Mouse (Mus musculus) midbrain, embryonic 11.5 days (tissue): ENCODE measurements around the gene Atp6v0e2. TPM values are rescaled to one million over a fixed set of nuclear protein-coding genes. Genes with fewer than 3 reads are reported as not detected.

Experiments
- ATAC-seq: fragments of 200-750 bp; cut with Nextera tagmentation; 2 replicates; pipeline ENCODE4 v1.8.0; 2017; ENCODE audit warnings: moderate TSS enrichment, moderate library complexity; ENCODE audit not compliant: low FRiP score
- DNase-seq: peaks from one replicate; pipeline ENCODE4 v3.0.0; 2015; ENCODE audit warnings: low spot score; ENCODE audit errors: missing footprints
- H3K27ac ChIP-seq: fragments of 300-500 bp; sonication (generic); 2 replicates; pipeline ENCODE4 v1.5.1; 2014; ENCODE audit warnings: low read depth, low read length
- H3K27me3 ChIP-seq: fragments of 300-500 bp; sonication (generic); 2 replicates; pipeline ENCODE4 v1.6.1; 2014; ENCODE audit warnings: mild to moderate bottlenecking, low read length, moderate library complexity, mixed read lengths; ENCODE audit not compliant: control insufficient read depth, insufficient read depth
- H3K36me3 ChIP-seq: fragments of 300-500 bp; sonication (generic); 2 replicates; pipeline ENCODE4 v1.6.1; 2014; ENCODE audit warnings: mild to moderate bottlenecking, low read length, moderate library complexity, mixed read lengths; ENCODE audit not compliant: control insufficient read depth, insufficient read depth
- H3K4me1 ChIP-seq: fragments of 300-500 bp; sonication (generic); 2 replicates; pipeline ENCODE4 v1.6.1; 2014; ENCODE audit warnings: low read length; ENCODE audit not compliant: control insufficient read depth, insufficient read depth
- H3K4me2 ChIP-seq: fragments of 300-500 bp; sonication (generic); 2 replicates; pipeline ENCODE4 v1.6.1; 2014; ENCODE audit warnings: mild to moderate bottlenecking, moderate library complexity
- H3K4me3 ChIP-seq: fragments of 300-500 bp; sonication (generic); 2 replicates; pipeline ENCODE4 v1.5.1; 2014; ENCODE audit warnings: low read depth, low read length
- H3K9ac ChIP-seq: fragments of 300-500 bp; sonication (generic); 2 replicates; pipeline ENCODE4 v1.6.1; 2014; ENCODE audit warnings: low read length
- H3K9me3 ChIP-seq: fragments of 300-500 bp; sonication (generic); 2 replicates; pipeline ENCODE4 v1.6.1; 2016; ENCODE audit warnings: low read length; ENCODE audit not compliant: control insufficient read depth
- WGBS: fragments of 180-500 bp; shearing (Covaris S2); extraction: QIAGEN DNeasy Blood & Tissue Kit; methylation state at CpG from one replicate; pipeline ENCODE4 v1.1.7; 2014; 5-methylcytosine and 5-hydroxymethylcytosine counted together
- polyA plus RNA-seq: library from polyadenylated mRNA; unstranded; fragments of >200 nt; fragmentation: Nextera tagmentation; extraction: Ambion mirVana; gene quantifications from 2 replicates; pipeline ENCODE4 v1.2.1, GENCODE M21; 2014

Atp6v0e2 gene
- polyA plus RNA-seq = 64.4 and 71.4 TPM in 2 replicates

DNA sequence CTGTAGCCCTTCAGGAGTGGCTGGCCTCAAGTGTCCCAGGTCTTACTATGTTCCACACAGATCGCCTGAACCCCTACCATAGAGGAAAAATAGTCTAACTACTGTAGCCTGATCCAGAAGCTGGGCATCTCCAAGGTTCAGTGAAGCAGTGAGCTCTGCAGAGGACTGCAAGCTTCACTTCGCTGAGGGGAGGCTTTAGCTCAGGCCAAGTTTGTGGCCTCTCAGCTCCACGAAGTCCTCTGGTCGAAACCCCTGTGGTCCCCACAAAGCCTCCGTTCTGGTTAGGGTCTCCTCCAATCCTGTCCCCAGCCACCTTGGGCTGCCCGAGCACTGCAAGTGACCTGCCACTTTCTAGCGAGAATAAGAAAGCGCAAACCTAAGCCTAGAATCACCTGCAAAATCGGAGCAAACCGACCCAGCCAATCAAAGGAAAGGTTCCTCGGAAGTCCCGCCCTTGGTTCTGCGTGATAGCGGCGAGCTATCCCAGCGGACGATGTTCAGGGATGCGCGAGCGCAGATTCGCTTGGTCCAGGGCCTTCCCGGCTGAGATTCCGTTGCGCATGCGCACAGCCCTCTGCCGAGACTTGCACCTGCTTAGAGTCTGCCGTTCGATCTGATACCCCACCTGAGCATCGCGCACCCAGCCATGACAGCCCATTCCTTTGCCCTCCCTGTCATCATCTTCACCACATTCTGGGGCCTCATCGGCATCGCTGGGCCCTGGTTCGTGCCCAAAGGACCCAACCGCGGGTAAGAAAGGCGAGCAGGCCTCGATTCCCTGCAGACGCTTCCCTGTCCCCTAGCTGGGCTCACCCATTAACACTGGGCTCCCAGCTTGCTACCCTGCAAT lies at the start of gene Atp6v0e2:
Gene Atp6v0e2, plus strand, starts transcription at position 511 of the 850 bp plus-strand sequence.
- ATAC-seq = peak; percentile 93
- H3K27ac ChIP-seq = peak within 1 kb of the TSS; percentile 40

DNA sequence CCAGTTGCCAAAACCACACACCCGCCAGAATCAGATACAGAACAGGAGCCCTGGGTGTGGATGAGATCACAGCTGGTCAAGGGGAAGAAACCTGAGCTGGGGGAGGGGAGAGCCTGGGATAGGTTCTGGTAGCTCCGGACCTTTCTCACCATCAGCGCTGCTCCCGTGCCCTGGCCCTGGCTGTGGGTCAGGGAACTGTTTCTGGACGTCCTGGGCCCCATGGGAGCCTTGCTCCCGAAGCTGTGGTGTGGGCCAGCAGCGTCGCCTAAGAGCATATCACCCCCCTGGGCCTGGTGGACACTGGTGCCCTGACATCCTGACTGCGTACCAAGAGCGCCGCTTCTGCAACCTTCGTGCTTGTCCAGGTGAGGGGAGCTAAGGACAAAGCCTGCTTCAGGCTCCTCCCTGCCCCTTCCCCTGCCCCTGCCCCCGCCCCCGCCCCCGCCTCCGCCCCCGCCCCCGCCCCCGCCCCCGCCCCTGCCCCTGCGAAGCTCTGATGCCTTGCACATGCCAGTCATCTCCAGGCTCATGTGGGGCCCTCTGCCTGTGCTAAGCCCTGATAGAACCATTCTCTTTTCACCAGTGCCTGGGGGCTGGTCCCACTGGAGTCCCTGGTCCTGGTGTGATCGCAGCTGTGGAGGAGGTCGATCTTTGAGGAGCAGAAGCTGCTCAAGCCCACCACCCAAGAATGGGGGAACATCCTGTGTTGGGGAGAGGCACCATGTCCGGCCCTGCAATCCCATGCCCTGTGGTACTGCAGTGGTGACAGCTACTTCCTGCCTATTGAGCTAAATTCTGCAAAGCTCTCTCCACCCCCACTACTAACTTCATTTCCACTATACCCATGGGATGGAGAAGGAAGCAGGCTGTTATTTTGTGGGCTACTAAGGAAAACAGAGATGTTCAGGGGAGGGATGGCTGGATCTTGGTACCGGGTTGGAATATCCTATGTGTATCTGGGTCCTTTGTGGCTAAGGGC lies 49.4 kb upstream of the Atp6v0e2 start:
- Histone ChIP-seq H3K4me1 (peaks cover 8% of the 10 kb centered on the region), H3K9me3 (no peaks in the 10 kb centered on the region), H3K36me3 (no peaks in the 10 kb centered on the region), H3K4me2 (peak overlapping the region; percentile 22; the same call in 1 of the 2 replicates), H3K9ac (peak overlapping the region; percentile 30; the same call in 1 of the 2 replicates), H3K4me3 (no peak overlapping the region), H3K27me3 (no peaks in the 10 kb centered on the region), H3K27ac (no peak overlapping the region)
- WGBS = 20% methylated on average over 16 of the region's 25 CpGs
- DNase-seq (peak; percentile 84), ATAC-seq (peak; percentile 58)

More for the DNA sequence above, at the start of gene Atp6v0e2:
- Histone ChIP-seq H3K36me3 (no peaks in the 10 kb centered on the region), H3K4me1 (peaks cover 16% of the 10 kb centered on the region), H3K4me2 (peak within 1 kb of the TSS; percentile 95), H3K4me3 (peak within 1 kb of the TSS; percentile 63), H3K27me3 (no peaks in the 10 kb centered on the region), H3K9ac (peak within 1 kb of the TSS; percentile 91), H3K9me3 (no peaks in the 10 kb centered on the region)
- WGBS = 2% methylated on average over 38 of the region's 38 CpGs
- DNase-seq = peak; percentile 98

DNA sequence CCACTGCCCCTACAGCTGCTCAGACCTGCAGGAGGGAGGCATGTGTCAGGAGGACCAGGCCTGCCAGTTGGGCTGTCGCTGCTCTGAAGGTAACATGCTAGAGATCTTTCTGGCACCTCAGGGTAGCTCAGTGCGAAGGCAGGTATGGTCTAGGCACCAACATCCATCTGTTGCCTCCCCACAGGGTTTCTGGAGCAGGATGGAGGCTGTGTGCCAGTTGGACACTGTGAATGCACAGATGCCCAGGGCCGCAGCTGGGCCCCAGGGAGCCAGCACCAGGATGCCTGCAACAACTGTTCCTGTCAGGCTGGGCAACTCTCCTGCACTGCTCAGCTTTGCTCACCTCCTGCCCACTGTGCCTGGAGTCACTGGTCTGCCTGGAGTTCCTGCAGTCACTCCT lies 47.7 kb upstream of the Atp6v0e2 start:
- H3K27me3 ChIP-seq = no peaks in the 10 kb centered on the region
- no peaks in the 10 kb centered on the region for H3K9me3 ChIP-seq
- no peaks in the 10 kb centered on the region for H3K36me3 ChIP-seq
- no peak overlapping the region for H3K27ac ChIP-seq
- no peak overlapping the region for H3K4me3 ChIP-seq
- WGBS = 83% methylated on average over 3 of the region's 3 CpGs
- no peak for DNase-seq
- H3K9ac ChIP-seq = no peak overlapping the region
- no peak for ATAC-seq
- H3K4me2 ChIP-seq = no peak overlapping the region
- H3K4me1 ChIP-seq = peaks cover 8% of the 10 kb centered on the region

DNA sequence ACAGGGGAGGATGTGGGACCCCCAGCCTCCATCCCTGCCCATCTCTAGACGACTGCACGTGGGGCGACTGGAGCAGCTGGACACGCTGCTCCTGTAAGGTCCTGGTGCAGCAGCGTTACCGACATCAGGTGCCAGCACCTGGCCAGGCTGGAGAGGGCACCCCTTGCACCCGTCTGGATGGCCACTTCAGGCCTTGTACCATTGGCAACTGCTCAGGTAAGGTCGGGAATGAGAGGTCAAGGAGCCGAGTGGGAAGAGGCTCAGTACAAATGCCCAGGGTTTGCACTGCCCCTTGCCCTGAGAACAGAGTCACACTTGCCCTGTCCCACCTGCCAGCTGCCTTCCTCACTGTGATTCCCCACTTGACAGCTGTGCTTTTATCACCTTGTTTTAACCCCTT lies 46.1 kb upstream of the Atp6v0e2 start:
- Histone ChIP-seq H3K4me3 (no peak overlapping the region), H3K27me3 (no peaks in the 10 kb centered on the region), H3K27ac (no peak overlapping the region), H3K9ac (no peak overlapping the region), H3K9me3 (no peaks in the 10 kb centered on the region), H3K4me1 (peaks cover 8% of the 10 kb centered on the region), H3K4me2 (no peak overlapping the region), H3K36me3 (no peaks in the 10 kb centered on the region)
- 75% methylated on average over 9 of the region's 9 CpGs for WGBS
- DNase-seq (no peak), ATAC-seq (no peak)

DNA sequence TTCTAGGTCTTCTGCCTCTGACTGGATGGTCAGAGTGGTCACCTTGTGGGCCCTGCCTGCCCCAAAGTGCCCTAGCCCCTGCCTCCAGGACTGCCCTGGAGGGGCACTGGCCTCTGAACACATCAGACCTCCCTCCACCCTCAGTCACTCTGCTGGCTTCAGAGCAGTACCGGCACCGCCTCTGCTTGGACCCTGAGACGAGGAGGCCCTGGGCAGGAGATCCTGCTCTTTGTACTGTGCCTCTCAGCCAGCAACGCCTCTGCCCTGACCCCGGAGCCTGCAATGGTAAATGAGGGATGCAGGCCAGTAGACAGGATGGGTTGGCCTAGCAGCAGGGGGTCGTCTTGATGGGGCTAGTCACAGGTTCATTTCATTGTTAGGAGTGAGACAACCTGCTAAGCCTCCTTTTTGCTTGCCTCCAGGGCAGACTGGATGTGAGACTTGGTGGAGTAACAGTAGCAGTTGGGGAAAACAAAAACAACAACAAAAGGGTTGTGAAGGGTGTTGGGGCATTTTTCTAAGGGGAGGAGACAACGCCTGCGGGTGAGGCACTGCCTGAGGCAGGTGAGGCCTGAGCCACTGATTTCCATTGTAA lies 44.2 kb upstream of the Atp6v0e2 start:
- H3K27me3 ChIP-seq = no peaks in the 10 kb centered on the region
- H3K36me3 ChIP-seq = no peaks in the 10 kb centered on the region
- H3K27ac ChIP-seq = no peak overlapping the region
- H3K4me2 ChIP-seq = no peak overlapping the region
- ATAC-seq = no peak
- H3K4me1 ChIP-seq = peaks cover 1% of the 10 kb centered on the region; the same call in 1 of the 2 replicates
- H3K9ac ChIP-seq = no peak overlapping the region
- H3K9me3 ChIP-seq = no peaks in the 10 kb centered on the region
- no peak for DNase-seq
- no peak overlapping the region for H3K4me3 ChIP-seq
- 7% methylated on average over 8 of the region's 8 CpGs for WGBS

DNA sequence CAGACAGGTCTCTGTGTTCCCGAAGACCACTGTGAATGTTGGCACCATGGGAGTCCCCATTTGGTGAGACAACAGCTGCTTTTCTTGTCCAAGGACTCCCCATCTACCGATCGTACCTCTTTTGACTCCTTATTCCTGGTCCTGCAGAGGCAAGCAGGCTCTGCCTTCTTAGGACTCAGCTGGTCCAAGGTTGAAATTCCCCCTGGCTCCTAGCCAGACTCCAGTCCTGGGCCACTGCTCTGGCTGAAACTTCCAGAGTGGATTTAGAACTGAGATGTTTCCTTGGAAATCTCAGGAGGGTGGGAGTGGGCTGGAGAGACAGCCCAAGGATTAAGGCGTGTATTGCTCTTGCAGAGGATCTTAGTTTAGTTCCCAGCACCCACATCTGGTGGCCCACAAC lies 39.9 kb upstream of the Atp6v0e2 start:
- Histone ChIP-seq H3K36me3 (no peaks in the 10 kb centered on the region), H3K9me3 (no peaks in the 10 kb centered on the region), H3K27ac (no peak overlapping the region), H3K4me1 (no peaks in the 10 kb centered on the region), H3K27me3 (no peaks in the 10 kb centered on the region), H3K9ac (no peak overlapping the region), H3K4me3 (no peak overlapping the region), H3K4me2 (no peak overlapping the region)
- WGBS = 88% methylated on average over 4 of the region's 4 CpGs
- DNase-seq (no peak), ATAC-seq (no peak)

DNA sequence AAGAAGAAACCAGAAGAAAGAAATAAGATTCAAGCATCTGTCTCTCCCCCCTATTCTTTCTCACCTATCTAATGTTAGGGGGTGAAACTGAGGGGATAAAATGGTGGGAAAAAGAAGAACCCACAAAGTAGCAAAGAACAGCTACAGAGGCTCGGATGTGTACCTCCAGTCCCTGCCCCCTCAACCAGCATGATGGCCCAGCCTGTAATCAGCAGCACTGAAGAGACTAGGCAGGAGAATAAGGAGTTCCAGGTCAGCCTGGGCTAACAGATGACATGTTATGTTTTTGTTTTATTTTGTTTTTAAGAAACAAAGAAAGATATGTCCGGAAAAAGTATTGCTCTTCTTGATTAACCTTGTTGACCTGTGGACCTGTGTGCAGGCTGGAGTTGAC lies 33.6 kb upstream of the Atp6v0e2 start:
- ATAC-seq (peak; percentile 64), DNase-seq (no peak)
- peaks cover 5% of the 10 kb centered on the region; the same call in 1 of the 2 replicates for H3K4me1 ChIP-seq
- WGBS = 16% methylated on average over 2 of the region's 2 CpGs
- H3K9ac ChIP-seq = no peak overlapping the region
- no peak overlapping the region for H3K4me2 ChIP-seq
- no peaks in the 10 kb centered on the region for H3K36me3 ChIP-seq
- no peaks in the 10 kb centered on the region for H3K9me3 ChIP-seq
- no peaks in the 10 kb centered on the region for H3K27me3 ChIP-seq
- peak overlapping the region; percentile 50; the same call in 1 of the 2 replicates for H3K4me3 ChIP-seq
- H3K27ac ChIP-seq = no peak overlapping the region

DNA sequence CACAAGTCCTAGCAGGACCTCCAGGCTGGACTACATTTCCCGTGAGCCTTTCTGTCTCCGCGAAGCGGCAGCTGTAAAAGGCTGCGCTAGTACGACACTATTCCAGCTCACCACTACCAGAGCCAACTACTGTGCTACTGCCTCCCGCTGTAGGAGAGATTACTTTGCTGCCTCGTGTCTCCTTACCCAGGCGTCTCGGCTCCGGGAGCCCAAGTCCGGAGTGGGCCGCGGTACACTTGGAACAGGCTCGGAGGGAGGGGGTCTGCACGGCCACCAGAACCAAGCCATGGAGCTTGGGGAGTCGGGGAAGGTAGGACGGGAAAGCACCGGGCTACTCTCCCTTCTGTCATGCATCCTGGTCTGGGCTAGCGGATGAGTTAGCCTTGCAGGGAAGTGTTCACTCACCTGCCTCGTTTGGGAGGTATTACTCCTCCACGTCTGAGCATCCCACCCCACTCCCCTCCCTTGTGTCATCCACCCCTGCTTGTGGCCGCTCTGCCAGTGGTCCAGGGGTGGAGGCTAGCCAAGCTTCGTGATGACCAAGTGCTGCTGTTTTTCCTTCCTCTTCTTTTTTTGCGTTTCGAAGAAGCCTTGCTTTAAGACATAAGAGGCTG lies 33.1 kb upstream of the Atp6v0e2 start:
- Histone ChIP-seq H3K4me1 (peaks cover 5% of the 10 kb centered on the region; the same call in 1 of the 2 replicates), H3K27ac (no peak overlapping the region), H3K9ac (peak overlapping the region; percentile 63), H3K4me2 (peak overlapping the region; percentile 89), H3K27me3 (no peaks in the 10 kb centered on the region), H3K36me3 (no peaks in the 10 kb centered on the region), H3K9me3 (no peaks in the 10 kb centered on the region), H3K4me3 (peak overlapping the region; percentile 50)
- ATAC-seq (peak; percentile 98), DNase-seq (peak; percentile 96)
- under 1% methylated on average over 26 of the region's 26 CpGs for WGBS
